Mouse (Mus musculus) liver, adult 2 months (tissue): ENCODE results near the gene Pdk4. TPM values are rescaled to one million over a fixed set of nuclear protein-coding genes. Genes with fewer than 3 reads are reported as not detected.

Experiments
- DNase-seq: peaks from one replicate; pipeline ENCODE4 v3.0.0-alpha.2; 2011; ENCODE audit warnings: low read depth, low spot score; ENCODE audit errors: extremely low read depth
- H3K27ac ChIP-seq: fragments of 200-500 bp; replicated peaks from 2 replicates; pipeline ENCODE4 v1.5.1; 2012; ENCODE audit warnings: low read depth, mild to moderate bottlenecking, control low read depth, inconsistent platforms, low read length; ENCODE audit not compliant: insufficient read depth
- H3K27me3 ChIP-seq: fragments of 200-500 bp; 2 replicates; pipeline ENCODE4 v1.6.1; 2012; ENCODE audit warnings: mild to moderate bottlenecking, moderate library complexity, low read length, inconsistent platforms; ENCODE audit not compliant: control insufficient read depth, insufficient read depth
- H3K36me3 ChIP-seq: fragments of 200-500 bp; 2 replicates; pipeline ENCODE4 v1.6.1; 2012; ENCODE audit warnings: low read length, inconsistent platforms; ENCODE audit not compliant: control insufficient read depth, insufficient read depth
- H3K4me1 ChIP-seq: fragments of 200-500 bp; 2 replicates; pipeline ENCODE4 v1.6.1; 2011; ENCODE audit warnings: low read length; ENCODE audit not compliant: control insufficient read depth, insufficient read depth
- H3K4me3 ChIP-seq: fragments of 200-500 bp; 2 replicates; pipeline ENCODE4 v1.5.1; 2011; ENCODE audit warnings: low read depth, mild to moderate bottlenecking, control low read depth, low read length, moderate library complexity; ENCODE audit not compliant: insufficient read depth
- H3K79me2 ChIP-seq: fragments of 200-500 bp; 2 replicates; pipeline ENCODE4 v1.6.1; 2012; ENCODE audit warnings: inconsistent platforms, mild to moderate bottlenecking, low read length, moderate library complexity; ENCODE audit not compliant: control insufficient read depth, insufficient read depth
- H3K9ac ChIP-seq: fragments of 200-500 bp; 2 replicates; pipeline ENCODE4 v1.6.1; 2012; ENCODE audit warnings: low read depth, mild to moderate bottlenecking, control low read depth, inconsistent platforms, low read length
- CTCF ChIP-seq: fragments of 200-500 bp; IDR thresholded peaks from 2 replicates; pipeline ENCODE4 v1.5.1; 2011; ENCODE audit warnings: low read depth, low read length, control low read depth
- POLR2A ChIP-seq: fragments of 200-500 bp; IDR thresholded peaks from 2 replicates; pipeline ENCODE4 v1.6.1; 2011; ENCODE audit warnings: low read length, control low read depth; ENCODE audit not compliant: insufficient read depth; ENCODE audit errors: extremely low read depth
- WGBS: fragments of 180-500 bp; shearing (Covaris S2); methylation state at CpG from one replicate; pipeline ENCODE4 v1.1.7; 2018; 5-methylcytosine and 5-hydroxymethylcytosine counted together
- polyA plus RNA-seq: library from polyadenylated mRNA; depleted of rRNA; stranded (reverse); fragments of >200 nt; gene quantifications from 2 replicates; pipeline ENCODE4 v1.2.3, GENCODE M21; 2012
- total RNA-seq: library from RNA; depleted of rRNA; stranded (reverse); fragments of >200 nt; gene quantifications from 2 replicates; pipeline ENCODE4 v1.2.3, GENCODE M21; 2014

Pdk4 gene
- total and polyA plus RNA-seq, 2 experiments = 2.7 to 3.8 TPM

GRCm38 (mm10) chr6:5455836-5456235 lies 40.3 kb downstream of the Pdk4 start:
- H3K4me1 ChIP-seq = no peaks in the 10 kb centered on the region; the same call in 1 of the 2 replicates
- 82% methylated on average over 3 of the region's 3 CpGs for WGBS
- no peak overlapping the region for H3K27ac ChIP-seq
- DNase-seq = no peak
- H3K9ac ChIP-seq = no peak overlapping the region
- TF ChIP-seq POLR2A (no peak), CTCF (no peak)
- no peaks in the 10 kb centered on the region for H3K27me3 ChIP-seq
- H3K4me3 ChIP-seq = no peak overlapping the region
- no peaks in the 10 kb centered on the region for H3K36me3 ChIP-seq
- no peaks in the 10 kb centered on the region for H3K79me2 ChIP-seq

- Histone ChIP-seq H3K36me3 (no peaks in the 10 kb centered on the region), H3K4me3 (no peak overlapping the region), H3K79me2 (no peaks in the 10 kb centered on the region), H3K27me3 (no peaks in the 10 kb centered on the region), H3K4me1 (peaks cover 22% of the 10 kb centered on the region), H3K27ac (no peak overlapping the region), H3K9ac (no peak overlapping the region)
- TF ChIP-seq POLR2A (no peak), CTCF (no peak)
- peak; percentile 94 for DNase-seq
- 33% methylated on average over 5 of the region's 5 CpGs for WGBS
Observed at GRCm38 (mm10) chr6:5449878-5450277, 46.2 kb downstream of the Pdk4 start.

GRCm38 (mm10) chr6:5448396-5448795 lies 47.7 kb downstream of the Pdk4 start:
- TF ChIP-seq CTCF (no peak), POLR2A (no peak)
- Histone ChIP-seq H3K4me1 (peaks cover 22% of the 10 kb centered on the region), H3K36me3 (no peaks in the 10 kb centered on the region), H3K27me3 (no peaks in the 10 kb centered on the region), H3K4me3 (no peak overlapping the region), H3K27ac (no peak overlapping the region), H3K79me2 (no peaks in the 10 kb centered on the region), H3K9ac (no peak overlapping the region)
- 76% methylated on average over 4 of the region's 4 CpGs for WGBS
- DNase-seq = peak; percentile 11

GRCm38 (mm10) chr6:5447546-5447945 lies 48.6 kb downstream of the Pdk4 start:
- peak; percentile 49 for DNase-seq
- H3K27ac ChIP-seq = no peak overlapping the region
- no peaks in the 10 kb centered on the region for H3K36me3 ChIP-seq

GRCm38 (mm10) chr6:5447013-5447412 lies 49.1 kb downstream of the Pdk4 start:
- Histone ChIP-seq H3K36me3 (no peaks in the 10 kb centered on the region), H3K27me3 (no peaks in the 10 kb centered on the region), H3K27ac (no peak overlapping the region), H3K9ac (no peak overlapping the region), H3K79me2 (no peaks in the 10 kb centered on the region), H3K4me1 (peaks cover 25% of the 10 kb centered on the region), H3K4me3 (no peak overlapping the region)
- 76% methylated on average over 4 of the region's 4 CpGs for WGBS
- TF ChIP-seq CTCF (no peak), POLR2A (no peak)
- no peak for DNase-seq

More at GRCm38 (mm10) chr6:5447546-5447945, 48.6 kb downstream of the Pdk4 start:
- H3K9ac ChIP-seq = no peak overlapping the region
- H3K79me2 ChIP-seq = no peaks in the 10 kb centered on the region
- 50% methylated on average over 6 of the region's 6 CpGs for WGBS
- TF ChIP-seq CTCF (no peak), POLR2A (no peak)
- H3K4me3 ChIP-seq = no peak overlapping the region
- peaks cover 22% of the 10 kb centered on the region for H3K4me1 ChIP-seq
- H3K27me3 ChIP-seq = no peaks in the 10 kb centered on the region

GRCm38 (mm10) chr6:5444331-5444898 lies 51.7 kb downstream of the Pdk4 start:
- 98% methylated on average over 5 of the region's 5 CpGs for WGBS

More at GRCm38 (mm10) chr6:5444331-5444898, 51.7 kb downstream of the Pdk4 start:
- Histone ChIP-seq H3K79me2 (no peaks in the 10 kb centered on the region), H3K4me1 (peaks cover 19% of the 10 kb centered on the region), H3K27ac (no peak overlapping the region), H3K27me3 (no peaks in the 10 kb centered on the region), H3K36me3 (no peaks in the 10 kb centered on the region), H3K4me3 (no peak overlapping the region), H3K9ac (no peak overlapping the region)
- no peak for TF ChIP-seq POLR2A
- no peak for TF ChIP-seq CTCF
- DNase-seq = no peak
